Mouse (Mus musculus) liver, adult 2 months (tissue): ENCODE measurements around the gene Thsd7b. TPM values are rescaled to one million over a fixed set of nuclear protein-coding genes. Genes with fewer than 3 reads are reported as not detected.

Experiments used
- DNase-seq: peaks from one replicate; pipeline ENCODE4 v3.0.0-alpha.2; 2011; ENCODE audit warnings: low read depth, low spot score; ENCODE audit errors: extremely low read depth
- H3K27ac ChIP-seq: fragments of 200-500 bp; replicated peaks from 2 replicates; pipeline ENCODE4 v1.5.1; 2012; ENCODE audit warnings: low read depth, mild to moderate bottlenecking, control low read depth, inconsistent platforms, low read length; ENCODE audit not compliant: insufficient read depth
- H3K27me3 ChIP-seq: fragments of 200-500 bp; 2 replicates; pipeline ENCODE4 v1.6.1; 2012; ENCODE audit warnings: mild to moderate bottlenecking, moderate library complexity, low read length, inconsistent platforms; ENCODE audit not compliant: control insufficient read depth, insufficient read depth
- H3K36me3 ChIP-seq: fragments of 200-500 bp; 2 replicates; pipeline ENCODE4 v1.6.1; 2012; ENCODE audit warnings: low read length, inconsistent platforms; ENCODE audit not compliant: control insufficient read depth, insufficient read depth
- H3K4me1 ChIP-seq: fragments of 200-500 bp; 2 replicates; pipeline ENCODE4 v1.6.1; 2011; ENCODE audit warnings: low read length; ENCODE audit not compliant: control insufficient read depth, insufficient read depth
- H3K4me3 ChIP-seq: fragments of 200-500 bp; 2 replicates; pipeline ENCODE4 v1.5.1; 2011; ENCODE audit warnings: low read depth, mild to moderate bottlenecking, control low read depth, low read length, moderate library complexity; ENCODE audit not compliant: insufficient read depth
- H3K79me2 ChIP-seq: fragments of 200-500 bp; 2 replicates; pipeline ENCODE4 v1.6.1; 2012; ENCODE audit warnings: inconsistent platforms, mild to moderate bottlenecking, low read length, moderate library complexity; ENCODE audit not compliant: control insufficient read depth, insufficient read depth
- H3K9ac ChIP-seq: fragments of 200-500 bp; 2 replicates; pipeline ENCODE4 v1.6.1; 2012; ENCODE audit warnings: low read depth, mild to moderate bottlenecking, control low read depth, inconsistent platforms, low read length
- CTCF ChIP-seq: fragments of 200-500 bp; IDR thresholded peaks from 2 replicates; pipeline ENCODE4 v1.5.1; 2011; ENCODE audit warnings: low read depth, low read length, control low read depth
- POLR2A ChIP-seq: fragments of 200-500 bp; IDR thresholded peaks from 2 replicates; pipeline ENCODE4 v1.6.1; 2011; ENCODE audit warnings: low read length, control low read depth; ENCODE audit not compliant: insufficient read depth; ENCODE audit errors: extremely low read depth
- WGBS: fragments of 180-500 bp; shearing (Covaris S2); methylation state at CpG from one replicate; pipeline ENCODE4 v1.1.7; 2018; 5-methylcytosine and 5-hydroxymethylcytosine counted together
- polyA plus RNA-seq: library from polyadenylated mRNA; depleted of rRNA; stranded (reverse); fragments of >200 nt; gene quantifications from 2 replicates; pipeline ENCODE4 v1.2.3, GENCODE M21; 2012
- total RNA-seq: library from RNA; depleted of rRNA; stranded (reverse); fragments of >200 nt; gene quantifications from 2 replicates; pipeline ENCODE4 v1.2.3, GENCODE M21; 2014

Thsd7b gene
- total and polyA plus RNA-seq, 2 experiments = not detected

DNA sequence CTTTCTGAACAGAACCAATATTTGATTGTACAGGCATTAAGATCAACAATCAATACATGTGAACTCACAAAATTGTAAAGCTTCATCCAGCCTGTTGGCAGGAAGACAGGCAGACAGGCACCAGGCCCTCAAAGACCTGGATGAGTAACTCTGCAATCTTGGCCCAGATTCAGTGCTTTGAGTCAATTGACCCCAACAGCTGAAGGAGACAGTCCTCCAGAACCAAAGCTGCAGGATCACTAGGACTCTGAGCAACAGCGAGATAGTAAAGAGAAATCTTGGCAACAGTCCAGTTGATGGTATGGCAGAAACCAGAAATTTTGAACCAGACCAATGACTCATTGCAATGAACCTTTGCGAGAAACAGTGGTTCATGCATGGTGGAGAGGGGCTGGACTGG lies 458.9 kb downstream of the Thsd7b start:
- Histone ChIP-seq H3K79me2 (no peaks in the 10 kb centered on the region), H3K9ac (no peak overlapping the region), H3K27ac (no peak overlapping the region), H3K4me1 (no peaks in the 10 kb centered on the region), H3K36me3 (no peaks in the 10 kb centered on the region), H3K27me3 (no peaks in the 10 kb centered on the region), H3K4me3 (no peak overlapping the region)
- TF ChIP-seq POLR2A (no peak), CTCF (no peak)
- 81% methylated on average over 2 of the region's 2 CpGs for WGBS
- DNase-seq = no peak

DNA sequence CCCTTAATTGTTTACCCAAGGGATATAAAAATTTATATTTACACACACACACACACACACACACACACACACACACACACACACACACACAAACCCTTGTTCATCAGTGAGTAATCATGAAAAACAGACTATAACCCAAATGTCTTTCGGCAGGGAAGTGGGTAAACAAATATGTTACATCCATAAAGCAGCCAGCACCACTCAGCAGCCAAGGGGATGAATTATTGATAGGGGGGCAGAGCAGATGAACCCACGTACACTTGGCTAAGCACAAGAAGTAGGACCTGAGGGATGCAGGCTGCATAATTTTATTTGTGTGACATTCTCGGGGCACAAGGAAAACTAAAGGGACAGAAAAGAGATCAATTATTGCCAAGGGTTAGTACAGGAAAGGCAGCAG lies 474.5 kb downstream of the Thsd7b start:
- 72% methylated on average over 3 of the region's 3 CpGs for WGBS
- TF ChIP-seq POLR2A = no peak
- no peak for TF ChIP-seq CTCF
- H3K4me1 ChIP-seq = no peaks in the 10 kb centered on the region

DNA sequence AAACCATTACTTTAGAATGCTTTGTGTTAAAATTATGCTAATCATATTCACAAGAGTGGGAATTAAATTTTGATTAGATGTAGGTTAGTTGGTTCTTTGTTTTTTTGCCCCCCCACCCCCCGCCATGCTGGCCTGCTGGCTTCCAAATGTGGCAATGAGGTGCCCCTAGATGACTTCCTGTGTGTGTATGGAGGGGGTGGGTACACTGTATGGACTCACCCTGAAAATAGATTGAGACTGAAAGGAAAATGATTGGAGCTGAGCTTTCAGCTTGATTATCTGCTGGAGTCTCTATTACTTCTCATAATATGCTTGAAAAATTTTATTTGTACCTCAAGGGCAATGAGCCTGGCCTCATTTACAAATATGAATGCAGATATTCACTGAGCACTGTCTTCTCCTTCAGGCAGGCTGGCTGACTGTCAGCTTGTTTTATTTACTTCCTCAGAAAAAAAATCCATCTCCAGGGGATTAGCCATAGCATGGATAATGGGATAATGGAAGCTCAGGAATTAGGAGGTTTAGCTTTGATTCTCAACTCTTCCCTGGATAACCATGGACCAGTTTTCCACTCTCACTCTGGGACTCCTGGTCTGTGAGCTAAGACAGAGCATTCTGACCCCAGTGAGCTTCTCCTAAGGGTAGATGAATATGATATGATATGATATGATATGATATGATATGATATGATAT lies 483.6 kb downstream of the Thsd7b start:
- TF ChIP-seq POLR2A (no peak), CTCF (no peak)
- no peaks in the 10 kb centered on the region for H3K4me1 ChIP-seq
- no peak overlapping the region for H3K4me3 ChIP-seq
- H3K79me2 ChIP-seq = no peaks in the 10 kb centered on the region
- no peaks in the 10 kb centered on the region for H3K27me3 ChIP-seq
- WGBS = 48% methylated on average over 1 of the region's 1 CpGs
- no peaks in the 10 kb centered on the region for H3K36me3 ChIP-seq
- H3K27ac ChIP-seq = no peak overlapping the region
- no peak overlapping the region for H3K9ac ChIP-seq
- no peak for DNase-seq

More for the DNA sequence above, 474.5 kb downstream of the Thsd7b start:
- Histone ChIP-seq H3K9ac (no peak overlapping the region), H3K36me3 (no peaks in the 10 kb centered on the region), H3K27ac (no peak overlapping the region), H3K27me3 (no peaks in the 10 kb centered on the region), H3K79me2 (no peaks in the 10 kb centered on the region), H3K4me3 (no peak overlapping the region)
- DNase-seq = no peak

DNA sequence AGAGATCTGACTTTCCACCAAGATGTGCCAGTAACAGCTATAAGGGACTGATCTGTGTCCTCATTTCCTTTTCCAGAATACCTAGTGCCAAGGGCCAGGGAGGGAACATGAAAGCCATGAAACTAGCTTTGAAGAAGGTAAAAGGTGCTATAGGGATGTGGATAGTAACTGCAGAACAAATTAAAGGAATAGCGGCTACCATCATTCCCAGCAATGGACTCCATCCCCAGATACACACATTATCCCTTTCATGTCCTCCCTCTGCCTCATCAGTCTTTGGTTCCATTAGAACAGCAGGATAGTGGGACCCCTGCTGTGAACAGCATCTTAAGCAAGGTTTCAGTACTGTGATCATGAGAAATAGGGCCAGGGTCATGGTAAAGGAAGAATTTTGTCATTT lies 485.9 kb downstream of the Thsd7b start:
- TF ChIP-seq CTCF (no peak), POLR2A (no peak)
- 76% methylated on average over 1 of the region's 1 CpGs for WGBS

DNA sequence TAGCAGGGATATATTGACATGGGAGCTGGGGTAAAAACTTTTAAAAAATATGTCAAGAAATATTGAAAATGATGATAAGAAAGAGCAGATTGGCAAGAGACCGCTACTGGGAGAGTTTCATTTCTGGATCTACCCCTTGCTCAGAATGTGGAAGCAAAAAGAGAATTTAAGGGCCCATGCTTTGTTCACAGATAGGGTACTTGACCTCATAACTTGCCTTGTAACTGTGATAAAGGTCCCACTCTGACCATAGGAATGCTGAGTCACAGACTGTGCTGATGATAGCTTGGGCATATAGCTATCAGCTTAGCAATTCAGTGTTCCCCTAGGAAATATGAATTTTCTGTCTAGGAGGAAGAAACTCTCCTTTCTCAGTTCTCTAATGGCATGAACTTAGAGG lies 488.1 kb downstream of the Thsd7b start:
- no peak overlapping the region for H3K4me3 ChIP-seq
- no peak overlapping the region for H3K9ac ChIP-seq
- no peaks in the 10 kb centered on the region for H3K36me3 ChIP-seq
- no peak for DNase-seq
- H3K79me2 ChIP-seq = no peaks in the 10 kb centered on the region
- WGBS = 72% methylated on average over 1 of the region's 1 CpGs
- H3K27ac ChIP-seq = no peak overlapping the region
- no peak for TF ChIP-seq POLR2A
- no peak for TF ChIP-seq CTCF
- no peaks in the 10 kb centered on the region for H3K27me3 ChIP-seq
- no peaks in the 10 kb centered on the region for H3K4me1 ChIP-seq

More for the DNA sequence above, 485.9 kb downstream of the Thsd7b start:
- Histone ChIP-seq H3K27ac (no peak overlapping the region), H3K9ac (no peak overlapping the region), H3K36me3 (no peaks in the 10 kb centered on the region), H3K4me1 (no peaks in the 10 kb centered on the region), H3K27me3 (no peaks in the 10 kb centered on the region), H3K79me2 (no peaks in the 10 kb centered on the region), H3K4me3 (no peak overlapping the region)
- DNase-seq = no peak

DNA sequence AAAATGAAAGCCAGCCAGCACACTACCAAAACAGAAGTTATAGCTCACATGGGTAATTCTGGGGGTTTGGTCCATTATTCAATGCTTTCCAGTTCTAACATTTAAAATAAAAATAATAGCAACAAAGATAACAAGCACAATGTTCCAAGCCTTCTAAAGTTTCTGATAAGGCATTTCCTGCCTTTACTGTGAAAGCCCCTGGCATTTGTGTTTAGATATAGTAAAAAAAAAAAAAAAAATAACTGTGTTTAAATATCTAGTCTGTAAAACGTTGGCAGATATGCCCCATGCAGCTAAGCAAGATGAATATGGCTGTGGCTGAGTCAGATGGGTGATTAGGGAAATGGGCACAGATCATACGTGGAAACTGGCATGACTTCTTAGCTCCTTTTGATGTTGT lies 491.6 kb downstream of the Thsd7b start:
- no peaks in the 10 kb centered on the region for H3K79me2 ChIP-seq
- H3K27me3 ChIP-seq = no peaks in the 10 kb centered on the region
- no peak overlapping the region for H3K27ac ChIP-seq
- 41% methylated on average over 2 of the region's 2 CpGs for WGBS
- no peaks in the 10 kb centered on the region for H3K36me3 ChIP-seq
- TF ChIP-seq POLR2A (no peak), CTCF (no peak)
- no peaks in the 10 kb centered on the region for H3K4me1 ChIP-seq
- H3K4me3 ChIP-seq = no peak overlapping the region
- DNase-seq = no peak
- H3K9ac ChIP-seq = no peak overlapping the region
